ENCODE assay signal across 22 mouse cellular contexts in genomic region chr3:48144885-48145284, GRCm38 (mm10).
DNase-seq lines count a peak whose midpoint lies in the region; ATAC-seq lines count a peak whose summit lies in the region.
"Had no signal": no experiment of that assay in that cellular context is flagged by ENCODE, and none has a peak within 500 bp of the region (broad histone marks: within the 10 kb centered on the region; RNA-seq: fewer than 3 reads in every experiment).

No protein-coding gene starts in this region.

- no peak overlapping the region for H3K27ac ChIP-seq in embryonic facial prominence, embryonic 13.5 days
- no peak overlapping the region for H3K27ac ChIP-seq in embryonic facial prominence, embryonic 10.5 days (replicated peaks)
- no peak overlapping the region for H3K27ac ChIP-seq in midbrain, embryonic 13.5 days
- H3K27ac ChIP-seq in midbrain, embryonic 16.5 days (ENCODE audit: low read length): no peak overlapping the region

- H3K36me3 ChIP-seq in embryonic facial prominence, embryonic 13.5 days: no peaks in the 10 kb centered on the region
- no peaks in the 10 kb centered on the region for H3K36me3 ChIP-seq in embryonic facial prominence, embryonic 10.5 days (replicated peaks)
- H3K36me3 ChIP-seq in megakaryocyte, embryonic 14.5 days (replicated peaks; ENCODE audit: low read length): no peaks in the 10 kb centered on the region
- H3K36me3 ChIP-seq in midbrain, embryonic 13.5 days: no peaks in the 10 kb centered on the region
- no peaks in the 10 kb centered on the region for H3K36me3 ChIP-seq in midbrain, embryonic 16.5 days (ENCODE audit: control insufficient read depth, insufficient read depth, low read length)
- H3K36me3 ChIP-seq: G1E had no signal

- 0 out of 2 replicates have a peak, but pooled peaks have one; percentile 59 for ATAC-seq in embryonic facial prominence, embryonic 13.5 days (ENCODE audit: insufficient number of reproducible peaks, insufficient read depth, low FRiP score, low TSS enrichment, low read depth)
- ATAC-seq in megakaryocyte, adult 5-6 weeks (ENCODE audit: poor library complexity, severe bottlenecking): no peak
- ATAC-seq in midbrain, embryonic 13.5 days: 0 out of 2 replicates have a peak, but pooled peaks have one; percentile 30
- no peak for ATAC-seq in midbrain, embryonic 16.5 days
- ATAC-seq: activated CD4-positive, CD25-positive, alpha-beta regulatory T cell, adult 4 months; CD4-positive, CD25-positive, alpha-beta regulatory T cell, adult 4 months; Patski had no signal

- 96% methylated on average over 3 of the region's 3 CpGs for WGBS in embryonic facial prominence, embryonic 13.5 days
- WGBS in embryonic facial prominence, embryonic 10.5 days: 90% methylated on average over 3 of the region's 3 CpGs
- WGBS in midbrain, embryonic 13.5 days: 93% methylated on average over 3 of the region's 3 CpGs
- 95% methylated on average over 3 of the region's 3 CpGs for WGBS in midbrain, embryonic 16.5 days

- H3K27me3 ChIP-seq in embryonic facial prominence, embryonic 13.5 days: no peaks in the 10 kb centered on the region
- no peaks in the 10 kb centered on the region for H3K27me3 ChIP-seq in embryonic facial prominence, embryonic 10.5 days (replicated peaks; ENCODE audit: low read depth, poor library complexity, severe bottlenecking)
- H3K27me3 ChIP-seq in megakaryocyte, embryonic 14.5 days (replicated peaks): no peaks in the 10 kb centered on the region
- no peaks in the 10 kb centered on the region for H3K27me3 ChIP-seq in midbrain, embryonic 13.5 days
- H3K27me3 ChIP-seq in midbrain, embryonic 16.5 days (ENCODE audit: control insufficient read depth, insufficient read depth, low read depth, low read length): no peaks in the 10 kb centered on the region
- H3K27me3 ChIP-seq: CH12.LX, Patski had no signal

- no peaks in the 10 kb centered on the region for H3K9me3 ChIP-seq in embryonic facial prominence, embryonic 13.5 days
- H3K9me3 ChIP-seq in embryonic facial prominence, embryonic 10.5 days: no peaks in the 10 kb centered on the region
- peaks cover 11% of the 10 kb centered on the region; the same call in 1 of the 2 replicates for H3K9me3 ChIP-seq in megakaryocyte, embryonic 14.5 days
- no peaks in the 10 kb centered on the region for H3K9me3 ChIP-seq in midbrain, embryonic 13.5 days
- H3K9me3 ChIP-seq in midbrain, embryonic 16.5 days (replicated peaks; ENCODE audit: control insufficient read depth, low read length, poor library complexity, severe bottlenecking): no peaks in the 10 kb centered on the region

- H3K4me1 ChIP-seq in embryonic facial prominence, embryonic 13.5 days: no peaks in the 10 kb centered on the region
- no peaks in the 10 kb centered on the region for H3K4me1 ChIP-seq in embryonic facial prominence, embryonic 10.5 days
- H3K4me1 ChIP-seq in megakaryocyte, embryonic 14.5 days: no peaks in the 10 kb centered on the region
- H3K4me1 ChIP-seq in midbrain, embryonic 13.5 days (replicated peaks): no peaks in the 10 kb centered on the region
- H3K4me1 ChIP-seq in midbrain, embryonic 16.5 days (ENCODE audit: control insufficient read depth, insufficient read depth, low read length): no peaks in the 10 kb centered on the region

- H3K4me3 ChIP-seq in embryonic facial prominence, embryonic 13.5 days: no peak overlapping the region
- H3K4me3 ChIP-seq in embryonic facial prominence, embryonic 10.5 days: no peak overlapping the region
- peak overlapping the region; percentile 33 for H3K4me3 ChIP-seq in megakaryocyte, embryonic 14.5 days (replicated peaks)
- no peak overlapping the region for H3K4me3 ChIP-seq in midbrain, embryonic 13.5 days (replicated peaks)
- no peak overlapping the region for H3K4me3 ChIP-seq in midbrain, embryonic 16.5 days (ENCODE audit: low read depth, low read length)

- no peak for DNase-seq in embryonic facial prominence, embryonic 10.5 days (ENCODE audit: low spot score)
- DNase-seq in heart, adult 11 months: peak; percentile 65
- DNase-seq in heart, postnatal 4 days: no peak
- DNase-seq: adrenal gland, adult 2 months; adrenal gland, adult 8-10 months; adrenal gland, postnatal 10 days; adrenal gland, postnatal 14 days; adrenal gland, postnatal 25 days; adrenal gland, postnatal 36 days; B cell, adult 2 months; cerebellum, adult 11 months; cerebellum, adult 11-12 months had no signal

- H3K9ac ChIP-seq in embryonic facial prominence, embryonic 13.5 days: no peak overlapping the region
- H3K9ac ChIP-seq in midbrain, embryonic 13.5 days (replicated peaks): no peak overlapping the region
- no peak overlapping the region for H3K9ac ChIP-seq in midbrain, embryonic 16.5 days (ENCODE audit: low read depth, low read length)

- H3K4me2 ChIP-seq in embryonic facial prominence, embryonic 13.5 days: no peak overlapping the region
- H3K4me2 ChIP-seq in midbrain, embryonic 13.5 days (replicated peaks): no peak overlapping the region
- no peak overlapping the region for H3K4me2 ChIP-seq in midbrain, embryonic 16.5 days (ENCODE audit: low read length)

Comparison
In these comparisons a context has a peak if more than half of its experiments do, and no peak if none do; other contexts are left out.
1. ATAC-seq: peak in embryonic facial prominence, embryonic 13.5 days (single experiment) and midbrain, embryonic 13.5 days (single experiment); none in megakaryocyte, adult 5-6 weeks (single experiment) and midbrain, embryonic 16.5 days (single experiment).